Mouse (Mus musculus) olfactory bulb, adult 2 months (tissue): ENCODE data around the gene Pla2g1b. TPM values are rescaled to one million over a fixed set of nuclear protein-coding genes. Genes with fewer than 3 reads are reported as not detected.

Experiments
- H3K27ac ChIP-seq: fragments of 200-500 bp; 2 replicates; pipeline ENCODE4 v1.5.1; 2012; ENCODE audit warnings: low read depth, low read length; ENCODE audit not compliant: insufficient read depth
- H3K4me1 ChIP-seq: fragments of 200-500 bp; 2 replicates; pipeline ENCODE4 v1.6.1; 2012; ENCODE audit warnings: low read length; ENCODE audit not compliant: control insufficient read depth, insufficient read depth
- H3K4me3 ChIP-seq: fragments of 200-500 bp; 2 replicates; pipeline ENCODE4 v1.5.1; 2012; ENCODE audit warnings: mild to moderate bottlenecking, low read depth, low read length, moderate library complexity; ENCODE audit not compliant: insufficient read depth
- CTCF ChIP-seq: fragments of 200-500 bp; IDR thresholded peaks from 2 replicates; pipeline ENCODE4 v1.5.1; 2012; ENCODE audit warnings: low read depth, mild to moderate bottlenecking, low read length, moderate library complexity; ENCODE audit not compliant: insufficient read depth
- POLR2A ChIP-seq: fragments of 200-500 bp; IDR thresholded peaks from 2 replicates; pipeline ENCODE4 v1.6.1; 2012; ENCODE audit warnings: mild to moderate bottlenecking, low read depth, low read length, moderate library complexity; ENCODE audit not compliant: insufficient read depth
- WGBS: fragments of 180-500 bp; shearing (Covaris S2); methylation state at CpG from one replicate; pipeline ENCODE4 v1.1.7; 2018; 5-methylcytosine and 5-hydroxymethylcytosine counted together
- polyA plus RNA-seq: library from polyadenylated mRNA; stranded (reverse); fragments of >200 nt; gene quantifications from 2 replicates; pipeline ENCODE4 v1.2.4, GENCODE M21; 2012; ENCODE audit warnings: low replicate concordance; ENCODE audit not compliant: missing spikeins, insufficient read depth, insufficient read length

Gene Pla2g1b
- polyA plus RNA-seq, 1 experiment = not detected

- no peak for TF ChIP-seq POLR2A
- TF ChIP-seq CTCF = no peak
- 75% methylated on average over 6 of the region's 6 CpGs for WGBS
- Histone ChIP-seq H3K27ac (no peak overlapping the region), H3K4me3 (no peak overlapping the region), H3K4me1 (0 out of 2 replicates have a peak, but pooled peaks cover 4% of the 10 kb centered on the region)
Observed at GRCm38 (mm10) chr5:115469791-115470190, 3.7 kb downstream of the Pla2g1b start.

- Histone ChIP-seq H3K27ac (no peak overlapping the region), H3K4me1 (peaks cover 11% of the 10 kb centered on the region; the same call in 1 of the 2 replicates), H3K4me3 (no peak overlapping the region)
- 34% methylated on average over 20 of the region's 20 CpGs for WGBS
- TF ChIP-seq POLR2A = no peak
- TF ChIP-seq CTCF = no peak
Observed at GRCm38 (mm10) chr5:115470766-115471531, 4.9 kb downstream of the Pla2g1b start.

GRCm38 (mm10) chr5:115473191-115473590, 7.1 kb downstream of the Pla2g1b start:
- H3K4me3 ChIP-seq = no peak overlapping the region
- 69% methylated on average over 10 of the region's 10 CpGs for WGBS

GRCm38 (mm10) chr5:115474174-115474828, 8.2 kb downstream of the Pla2g1b start:
- 75% methylated on average over 22 of the region's 22 CpGs for WGBS

More at GRCm38 (mm10) chr5:115473191-115473590, 7.1 kb downstream of the Pla2g1b start:
- no peak for TF ChIP-seq CTCF
- no peak for TF ChIP-seq POLR2A
- Histone ChIP-seq H3K4me1 (peaks cover 13% of the 10 kb centered on the region; the same call in 1 of the 2 replicates), H3K27ac (no peak overlapping the region)

GRCm38 (mm10) chr5:115475337-115476106, 9.5 kb downstream of the Pla2g1b start:
- Histone ChIP-seq H3K4me1 (peaks cover 17% of the 10 kb centered on the region; the same call in 1 of the 2 replicates), H3K4me3 (peak overlapping the region; percentile 50), H3K27ac (no peak overlapping the region)
- TF ChIP-seq CTCF = no peak
- peak; percentile 29; the same call in 1 of the 2 replicates for TF ChIP-seq POLR2A
- 10% methylated on average over 22 of the region's 22 CpGs for WGBS

More at GRCm38 (mm10) chr5:115474174-115474828, 8.2 kb downstream of the Pla2g1b start:
- no peak overlapping the region for H3K27ac ChIP-seq
- TF ChIP-seq CTCF (no peak), POLR2A (no peak)
- peaks cover 13% of the 10 kb centered on the region; the same call in 1 of the 2 replicates for H3K4me1 ChIP-seq
- H3K4me3 ChIP-seq = no peak overlapping the region

- Histone ChIP-seq H3K4me3 (peak overlapping the region; percentile 50), H3K4me1 (peaks cover 14% of the 10 kb centered on the region; the same call in 1 of the 2 replicates), H3K27ac (no peak overlapping the region)
- 40% methylated on average over 12 of the region's 12 CpGs for WGBS
- TF ChIP-seq CTCF (no peak), POLR2A (no peak)
Observed at GRCm38 (mm10) chr5:115476107-115476727, 10.2 kb downstream of the Pla2g1b start.

- no peak for TF ChIP-seq POLR2A
- no peak overlapping the region for H3K27ac ChIP-seq
Observed at GRCm38 (mm10) chr5:115479561-115479960, 13.5 kb downstream of the Pla2g1b start.

GRCm38 (mm10) chr5:115480101-115480500, 14.0 kb downstream of the Pla2g1b start:
- Histone ChIP-seq H3K4me1 (peaks cover 27% of the 10 kb centered on the region), H3K4me3 (no peak overlapping the region), H3K27ac (no peak overlapping the region)
- TF ChIP-seq CTCF = no peak
- no peak for TF ChIP-seq POLR2A
- 50% methylated on average over 27 of the region's 27 CpGs for WGBS

More at GRCm38 (mm10) chr5:115479561-115479960, 13.5 kb downstream of the Pla2g1b start:
- H3K4me3 ChIP-seq = no peak overlapping the region
- peaks cover 27% of the 10 kb centered on the region for H3K4me1 ChIP-seq
- WGBS = 70% methylated on average over 15 of the region's 15 CpGs
